Mouse (Mus musculus) heart, embryonic 11.5 days (tissue): ENCODE measurements around the gene Aurkb. TPM values are rescaled to one million over a fixed set of nuclear protein-coding genes. Genes with fewer than 3 reads are reported as not detected.

Experiments used
- ATAC-seq: fragments of 200-750 bp; cut with Nextera tagmentation; replicated peaks from 2 replicates; pipeline ENCODE4 v1.8.0; 2017; ENCODE audit warnings: moderate library complexity; ENCODE audit not compliant: insufficient number of reproducible peaks, low FRiP score, low TSS enrichment
- H3K27ac ChIP-seq: fragments of 300-500 bp; sonication (generic); 2 replicates; pipeline ENCODE4 v1.5.1; 2014; ENCODE audit warnings: mild to moderate bottlenecking, low read depth, low read length
- H3K27me3 ChIP-seq: fragments of 300-500 bp; sonication (generic); 2 replicates; pipeline ENCODE4 v1.6.1; 2014; ENCODE audit warnings: mild to moderate bottlenecking, low read length, mixed read lengths; ENCODE audit not compliant: control insufficient read depth, insufficient read depth
- H3K36me3 ChIP-seq: fragments of 300-500 bp; sonication (generic); 2 replicates; pipeline ENCODE4 v1.6.1; 2014; ENCODE audit warnings: mild to moderate bottlenecking, low read length, moderate library complexity, mixed read lengths; ENCODE audit not compliant: control insufficient read depth, insufficient read depth
- H3K4me1 ChIP-seq: fragments of 300-500 bp; sonication (generic); 2 replicates; pipeline ENCODE4 v1.6.1; 2014; ENCODE audit warnings: low read length; ENCODE audit not compliant: control insufficient read depth, insufficient read depth
- H3K4me2 ChIP-seq: fragments of 300-500 bp; sonication (generic); 2 replicates; pipeline ENCODE4 v1.6.1; 2014; ENCODE audit warnings: mild to moderate bottlenecking, moderate library complexity
- H3K4me3 ChIP-seq: fragments of 300-500 bp; sonication (generic); 2 replicates; pipeline ENCODE4 v1.5.1; 2014; ENCODE audit warnings: low read depth, low read length
- H3K9ac ChIP-seq: fragments of 300-500 bp; sonication (generic); 2 replicates; pipeline ENCODE4 v1.6.1; 2014; ENCODE audit warnings: mild to moderate bottlenecking, low read depth, low read length, moderate library complexity
- H3K9me3 ChIP-seq: fragments of 300-500 bp; sonication (generic); replicated peaks from 2 replicates; pipeline ENCODE4 v1.6.1; 2016; ENCODE audit warnings: low read length; ENCODE audit not compliant: control insufficient read depth
- WGBS: fragments of 180-500 bp; shearing (Covaris S2); extraction: QIAGEN DNeasy Blood & Tissue Kit; methylation state at CpG from one replicate; pipeline ENCODE4 v1.1.7; 2014; ENCODE audit not compliant: insufficient replicate concordance; 5-methylcytosine and 5-hydroxymethylcytosine counted together
- polyA plus RNA-seq: library from polyadenylated mRNA; unstranded; fragments of >200 nt; fragmentation: Nextera tagmentation; extraction: Ambion mirVana; gene quantifications from 2 replicates; pipeline ENCODE4 v1.2.1, GENCODE M21; 2014

Aurkb gene
- polyA plus RNA-seq, 1 experiment from 2014 or later: 89.2 TPM

GRCm38 (mm10) chr11:69047592-69047991 lies 2.1 kb downstream of the Aurkb start:
- no peak overlapping the region for H3K27ac ChIP-seq
- peaks cover 8% of the 10 kb centered on the region for H3K4me1 ChIP-seq
- H3K27me3 ChIP-seq: no peaks in the 10 kb centered on the region
- WGBS: 85% methylated on average over 12 of the region's 12 CpGs
- ATAC-seq: no peak
- peaks cover 19% of the 10 kb centered on the region for H3K36me3 ChIP-seq
- peak overlapping the region; percentile 92 for H3K4me3 ChIP-seq
- no peaks in the 10 kb centered on the region for H3K9me3 ChIP-seq
- H3K9ac ChIP-seq: 0 out of 2 replicates have a peak overlapping the region, but pooled peaks have one; percentile 5
- peak overlapping the region; percentile 71 for H3K4me2 ChIP-seq

GRCm38 (mm10) chr11:69048151-69048550 lies 2.7 kb downstream of the Aurkb start:
- no peak overlapping the region for H3K9ac ChIP-seq
- no peak overlapping the region for H3K4me3 ChIP-seq
- no peak for ATAC-seq
- H3K9me3 ChIP-seq: no peaks in the 10 kb centered on the region
- peaks cover 8% of the 10 kb centered on the region for H3K4me1 ChIP-seq
- WGBS: 87% methylated on average over 14 of the region's 14 CpGs
- peaks cover 19% of the 10 kb centered on the region for H3K36me3 ChIP-seq
- no peak overlapping the region for H3K27ac ChIP-seq
- no peaks in the 10 kb centered on the region for H3K27me3 ChIP-seq
- H3K4me2 ChIP-seq: no peak overlapping the region; the same call in 1 of the 2 replicates

DNA sequence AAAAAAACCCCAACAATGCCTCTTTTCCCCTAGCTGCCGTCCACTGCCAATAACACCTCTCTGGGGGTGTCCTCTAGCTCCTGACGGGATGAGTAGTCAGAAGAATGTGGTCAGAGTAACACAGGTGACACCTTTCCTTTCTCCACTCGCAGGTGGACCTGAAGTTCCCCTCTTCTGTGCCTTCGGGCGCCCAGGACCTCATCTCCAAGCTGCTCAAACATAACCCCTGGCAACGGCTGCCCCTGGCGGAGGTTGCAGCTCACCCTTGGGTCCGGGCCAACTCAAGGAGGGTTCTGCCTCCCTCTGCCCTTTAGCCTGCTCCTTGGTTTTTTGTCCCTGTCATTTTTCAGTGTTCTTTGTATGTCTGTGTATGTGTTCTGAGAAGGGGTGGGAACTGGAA lies 5.3 kb downstream of the Aurkb start:
- H3K4me3 ChIP-seq: no peak overlapping the region
- H3K4me1 ChIP-seq: peaks cover 8% of the 10 kb centered on the region
- no peak overlapping the region for H3K4me2 ChIP-seq
- H3K27me3 ChIP-seq: no peaks in the 10 kb centered on the region
- peaks cover 19% of the 10 kb centered on the region for H3K36me3 ChIP-seq
- H3K9ac ChIP-seq: no peak overlapping the region
- 95% methylated on average over 8 of the region's 8 CpGs for WGBS
- ATAC-seq: no peak
- no peak overlapping the region for H3K27ac ChIP-seq
- no peaks in the 10 kb centered on the region for H3K9me3 ChIP-seq

GRCm38 (mm10) chr11:69051771-69052170 lies 6.3 kb downstream of the Aurkb start:
- ATAC-seq: no peak
- no peak overlapping the region for H3K27ac ChIP-seq
- H3K27me3 ChIP-seq: no peaks in the 10 kb centered on the region
- peaks cover 19% of the 10 kb centered on the region for H3K36me3 ChIP-seq
- H3K4me1 ChIP-seq: peaks cover 7% of the 10 kb centered on the region
- H3K4me3 ChIP-seq: no peak overlapping the region
- no peak overlapping the region for H3K9ac ChIP-seq
- no peaks in the 10 kb centered on the region for H3K9me3 ChIP-seq
- H3K4me2 ChIP-seq: no peak overlapping the region
- 96% methylated on average over 4 of the region's 4 CpGs for WGBS

- H3K4me3 ChIP-seq: no peak overlapping the region
- H3K27me3 ChIP-seq: no peaks in the 10 kb centered on the region
- no peak overlapping the region for H3K9ac ChIP-seq
- H3K27ac ChIP-seq: no peak overlapping the region
- 88% methylated on average over 2 of the region's 2 CpGs for WGBS
- H3K4me1 ChIP-seq: no peaks in the 10 kb centered on the region; the same call in 1 of the 2 replicates
- peaks cover 19% of the 10 kb centered on the region for H3K36me3 ChIP-seq
- ATAC-seq: no peak
- no peak overlapping the region for H3K4me2 ChIP-seq
- H3K9me3 ChIP-seq: no peaks in the 10 kb centered on the region
Observed at GRCm38 (mm10) chr11:69052824-69053421, 7.5 kb downstream of the Aurkb start.

GRCm38 (mm10) chr11:69053848-69054247 lies 8.4 kb downstream of the Aurkb start:
- Histone ChIP-seq H3K27me3 (no peaks in the 10 kb centered on the region), H3K4me3 (no peak overlapping the region), H3K9ac (no peak overlapping the region), H3K27ac (no peak overlapping the region), H3K4me1 (peaks cover 5% of the 10 kb centered on the region; the same call in 1 of the 2 replicates), H3K9me3 (no peaks in the 10 kb centered on the region), H3K4me2 (no peak overlapping the region), H3K36me3 (peaks cover 13% of the 10 kb centered on the region)
- WGBS: 72% methylated on average over 3 of the region's 3 CpGs
- no peak for ATAC-seq

DNA sequence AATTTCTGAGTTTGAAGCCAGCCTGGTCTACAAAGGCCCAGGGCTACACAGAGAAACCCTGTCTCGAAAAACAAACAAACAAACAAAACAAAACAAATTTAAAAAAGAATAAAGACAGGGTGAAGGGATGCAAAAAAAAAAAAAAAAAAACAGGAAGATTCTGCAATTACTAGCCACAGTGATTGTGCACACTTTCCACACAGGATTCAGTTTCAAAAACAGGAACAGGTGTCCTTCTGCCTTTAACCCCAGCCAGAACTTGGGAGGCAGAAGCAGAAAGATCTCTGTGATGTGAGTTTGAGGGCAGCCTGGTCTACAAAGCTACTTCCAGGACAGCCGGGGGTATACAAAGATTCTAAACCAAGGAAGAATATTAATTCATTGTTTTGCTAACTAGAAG lies 12.8 kb downstream of the Aurkb start:
- H3K27me3 ChIP-seq: no peaks in the 10 kb centered on the region
- peak overlapping the region; percentile 98 for H3K4me2 ChIP-seq
- ATAC-seq: no peak
- H3K9me3 ChIP-seq: no peaks in the 10 kb centered on the region
- H3K36me3 ChIP-seq: no peaks in the 10 kb centered on the region
- H3K4me1 ChIP-seq: peaks cover 15% of the 10 kb centered on the region
- WGBS: 79% methylated on average over 2 of the region's 2 CpGs
- H3K27ac ChIP-seq: peak overlapping the region; percentile 83; the same call in 1 of the 2 replicates
- peak overlapping the region; percentile 84 for H3K4me3 ChIP-seq
- peak overlapping the region; percentile 87 for H3K9ac ChIP-seq

GRCm38 (mm10) chr11:69058729-69059356 lies 13.4 kb downstream of the Aurkb start:
- Histone ChIP-seq H3K4me3 (peak overlapping the region; percentile 84), H3K27me3 (no peaks in the 10 kb centered on the region), H3K9me3 (no peaks in the 10 kb centered on the region), H3K36me3 (no peaks in the 10 kb centered on the region), H3K4me2 (peak overlapping the region; percentile 98), H3K4me1 (peaks cover 15% of the 10 kb centered on the region), H3K9ac (peak overlapping the region; percentile 87), H3K27ac (peak overlapping the region; percentile 83)
- WGBS: under 1% methylated on average over 19 of the region's 19 CpGs
- ATAC-seq: no peak
